Mouse (Mus musculus) hindbrain, embryonic 12.5 days (tissue): ENCODE measurements around the gene Igfbp2. TPM values are rescaled to one million over a fixed set of nuclear protein-coding genes. Genes with fewer than 3 reads are reported as not detected.

Source experiments
- ATAC-seq: fragments of 200-750 bp; cut with Nextera tagmentation; 2 replicates; pipeline ENCODE4 v1.8.0; 2017; ENCODE audit warnings: moderate TSS enrichment; ENCODE audit not compliant: low FRiP score
- H3K27ac ChIP-seq: fragments of 300-500 bp; sonication (generic); 2 replicates; pipeline ENCODE4 v1.5.1; 2016; ENCODE audit warnings: mild to moderate bottlenecking
- H3K27me3 ChIP-seq: fragments of 300-500 bp; sonication (generic); 2 replicates; pipeline ENCODE4 v1.6.1; 2016; ENCODE audit warnings: mild to moderate bottlenecking
- H3K36me3 ChIP-seq: fragments of 300-500 bp; sonication (generic); 2 replicates; pipeline ENCODE4 v1.6.1; 2016; ENCODE audit warnings: mild to moderate bottlenecking
- H3K4me1 ChIP-seq: fragments of 300-500 bp; sonication (generic); 2 replicates; pipeline ENCODE4 v1.6.1; 2016
- H3K4me2 ChIP-seq: fragments of 300-500 bp; sonication (generic); replicated peaks from 2 replicates; pipeline ENCODE4 v1.6.1; 2016; ENCODE audit warnings: mild to moderate bottlenecking
- H3K4me3 ChIP-seq: fragments of 300-500 bp; sonication (generic); 2 replicates; pipeline ENCODE4 v1.5.1; 2016; ENCODE audit warnings: mild to moderate bottlenecking
- H3K9ac ChIP-seq: fragments of 300-500 bp; sonication (generic); 2 replicates; pipeline ENCODE4 v1.6.1; 2016; ENCODE audit warnings: mild to moderate bottlenecking, moderate library complexity
- H3K9me3 ChIP-seq: fragments of 300-500 bp; sonication (generic); replicated peaks from 2 replicates; pipeline ENCODE4 v1.6.1; 2016; ENCODE audit warnings: mild to moderate bottlenecking
- WGBS: fragments of 180-500 bp; shearing (Covaris S2); methylation state at CpG from one replicate; pipeline ENCODE4 v1.1.7; 2016; 5-methylcytosine and 5-hydroxymethylcytosine counted together
- polyA plus RNA-seq: library from polyadenylated mRNA; unstranded; fragments of >200 nt; fragmentation: Nextera tagmentation; extraction: Ambion mirVana; gene quantifications from 2 replicates; pipeline ENCODE4 v1.2.1, GENCODE M21; 2016

The Igfbp2 gene
- polyA plus RNA-seq, 1 experiment from 2014 or later, result 548 TPM

GRCm38 (mm10) chr1:72869681-72870614 lies 45.6 kb downstream of the Igfbp2 start:
- Histone ChIP-seq H3K36me3 (no peaks in the 10 kb centered on the region), H3K4me1 (peaks cover 74% of the 10 kb centered on the region), H3K9ac (peak overlapping the region; percentile 14; the same call in 1 of the 2 replicates), H3K27me3 (peaks cover 11% of the 10 kb centered on the region), H3K27ac (peak overlapping the region; percentile 74), H3K4me2 (peak overlapping the region; percentile 96), H3K9me3 (no peaks in the 10 kb centered on the region), H3K4me3 (peak overlapping the region; percentile 60)
- ATAC-seq, result no peak
- 6% methylated on average over 22 of the region's 22 CpGs for WGBS

- H3K4me1 ChIP-seq, result peaks cover 74% of the 10 kb centered on the region
- peaks cover 14% of the 10 kb centered on the region for H3K27me3 ChIP-seq
- H3K27ac ChIP-seq, result peak overlapping the region; percentile 74
- H3K4me2 ChIP-seq, result peak overlapping the region; percentile 96
- peak overlapping the region; percentile 60 for H3K4me3 ChIP-seq
- ATAC-seq, result peak; percentile 34; the same call in 1 of the 2 replicates
- no peaks in the 10 kb centered on the region for H3K36me3 ChIP-seq
- no peaks in the 10 kb centered on the region for H3K9me3 ChIP-seq
- peak overlapping the region; percentile 50; the same call in 1 of the 2 replicates for H3K9ac ChIP-seq
- under 1% methylated on average over 20 of the region's 20 CpGs for WGBS
Observed at GRCm38 (mm10) chr1:72870615-72871336, 46.5 kb downstream of the Igfbp2 start.

DNA sequence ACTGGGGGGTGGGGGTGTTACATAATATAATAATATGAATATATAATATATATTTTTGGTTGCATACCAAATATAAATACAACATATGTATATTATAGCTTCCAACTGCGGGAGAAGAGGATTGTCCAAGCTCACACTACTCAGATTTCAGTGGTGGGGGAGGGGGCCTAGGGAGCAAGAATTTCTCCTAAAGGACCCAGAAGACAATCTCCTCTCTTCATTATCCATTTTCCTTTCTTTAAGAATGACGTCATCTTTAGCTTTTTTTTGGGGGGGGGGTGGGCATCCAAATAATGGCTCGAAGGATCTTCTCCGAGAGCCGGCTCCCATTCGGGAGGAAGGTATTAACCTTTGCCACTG lies 47.0 kb downstream of the Igfbp2 start:
- H3K36me3 ChIP-seq, result no peaks in the 10 kb centered on the region
- peak; percentile 3; the same call in 1 of the 2 replicates for ATAC-seq
- peaks cover 16% of the 10 kb centered on the region for H3K27me3 ChIP-seq
- peak overlapping the region; percentile 56 for H3K9ac ChIP-seq
- WGBS, result 0% methylated on average over 6 of the region's 6 CpGs
- no peaks in the 10 kb centered on the region for H3K9me3 ChIP-seq
- peak overlapping the region; percentile 68; the same call in 1 of the 2 replicates for H3K27ac ChIP-seq
- peak overlapping the region; percentile 96 for H3K4me2 ChIP-seq
- peaks cover 70% of the 10 kb centered on the region for H3K4me1 ChIP-seq
- H3K4me3 ChIP-seq, result peak overlapping the region; percentile 60

DNA sequence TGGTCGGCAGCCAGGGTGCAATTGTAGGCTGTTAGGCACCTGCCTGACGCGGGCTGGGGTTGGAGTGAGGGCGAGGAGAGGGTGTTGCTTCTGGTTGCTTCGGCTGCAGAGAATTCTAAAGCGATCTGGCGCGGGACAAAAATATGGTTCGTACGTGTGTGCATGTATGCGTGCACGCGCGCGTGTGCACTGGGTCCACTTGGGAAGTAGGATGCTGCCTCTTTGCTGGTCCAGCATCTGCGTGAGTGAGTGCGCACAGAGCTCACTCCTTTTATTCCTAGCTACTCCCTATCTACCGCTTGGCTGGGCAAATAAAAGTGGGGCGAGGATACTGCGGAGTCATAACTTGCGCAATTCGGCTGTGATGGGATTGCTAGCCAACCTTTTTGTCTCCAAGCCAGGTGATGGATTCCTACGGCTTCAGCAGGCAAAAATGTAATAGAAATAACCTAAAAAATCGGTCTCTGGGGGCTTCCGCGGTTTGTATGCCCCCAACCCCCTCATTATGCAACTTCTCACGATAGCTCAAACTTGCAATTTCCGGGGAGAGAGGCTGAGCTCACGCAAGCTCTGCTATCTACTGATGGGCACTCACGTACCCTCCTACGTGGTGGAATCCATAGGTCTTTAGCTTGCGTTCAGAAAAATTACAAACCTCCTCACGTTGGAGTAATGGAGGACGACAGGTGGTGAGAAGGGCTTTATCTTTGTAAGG lies 47.6 kb downstream of the Igfbp2 start:
- ATAC-seq, result 0 out of 2 replicates have a peak, but pooled peaks have one; percentile 4
- H3K4me1 ChIP-seq, result peaks cover 66% of the 10 kb centered on the region
- H3K27ac ChIP-seq, result peak overlapping the region; percentile 68; the same call in 1 of the 2 replicates
- no peaks in the 10 kb centered on the region for H3K36me3 ChIP-seq
- H3K4me3 ChIP-seq, result peak overlapping the region; percentile 60
- H3K9me3 ChIP-seq, result no peaks in the 10 kb centered on the region
- peaks cover 21% of the 10 kb centered on the region for H3K27me3 ChIP-seq
- peak overlapping the region; percentile 56 for H3K9ac ChIP-seq
- peak overlapping the region; percentile 96 for H3K4me2 ChIP-seq
- WGBS, result 1% methylated on average over 34 of the region's 34 CpGs

- peaks cover 62% of the 10 kb centered on the region for H3K4me1 ChIP-seq
- peak overlapping the region; percentile 96 for H3K4me2 ChIP-seq
- WGBS, result under 1% methylated on average over 8 of the region's 8 CpGs
- no peak overlapping the region for H3K9ac ChIP-seq
- peak overlapping the region; percentile 60 for H3K4me3 ChIP-seq
- H3K9me3 ChIP-seq, result no peaks in the 10 kb centered on the region
- peaks cover 27% of the 10 kb centered on the region for H3K27me3 ChIP-seq
- peak; percentile 47 for ATAC-seq
- H3K27ac ChIP-seq, result no peak overlapping the region
- H3K36me3 ChIP-seq, result no peaks in the 10 kb centered on the region
Observed at GRCm38 (mm10) chr1:72872521-72872920, 48.2 kb downstream of the Igfbp2 start.

GRCm38 (mm10) chr1:72873078-72873477 lies 48.8 kb downstream of the Igfbp2 start:
- Histone ChIP-seq H3K4me2 (peak overlapping the region; percentile 96), H3K4me1 (peaks cover 60% of the 10 kb centered on the region), H3K9me3 (no peaks in the 10 kb centered on the region), H3K27ac (no peak overlapping the region), H3K4me3 (peak overlapping the region; percentile 60), H3K9ac (peak overlapping the region; percentile 76), H3K27me3 (peaks cover 31% of the 10 kb centered on the region), H3K36me3 (no peaks in the 10 kb centered on the region)
- ATAC-seq, result 0 out of 2 replicates have a peak, but pooled peaks have one; percentile 5
- 2% methylated on average over 16 of the region's 16 CpGs for WGBS

DNA sequence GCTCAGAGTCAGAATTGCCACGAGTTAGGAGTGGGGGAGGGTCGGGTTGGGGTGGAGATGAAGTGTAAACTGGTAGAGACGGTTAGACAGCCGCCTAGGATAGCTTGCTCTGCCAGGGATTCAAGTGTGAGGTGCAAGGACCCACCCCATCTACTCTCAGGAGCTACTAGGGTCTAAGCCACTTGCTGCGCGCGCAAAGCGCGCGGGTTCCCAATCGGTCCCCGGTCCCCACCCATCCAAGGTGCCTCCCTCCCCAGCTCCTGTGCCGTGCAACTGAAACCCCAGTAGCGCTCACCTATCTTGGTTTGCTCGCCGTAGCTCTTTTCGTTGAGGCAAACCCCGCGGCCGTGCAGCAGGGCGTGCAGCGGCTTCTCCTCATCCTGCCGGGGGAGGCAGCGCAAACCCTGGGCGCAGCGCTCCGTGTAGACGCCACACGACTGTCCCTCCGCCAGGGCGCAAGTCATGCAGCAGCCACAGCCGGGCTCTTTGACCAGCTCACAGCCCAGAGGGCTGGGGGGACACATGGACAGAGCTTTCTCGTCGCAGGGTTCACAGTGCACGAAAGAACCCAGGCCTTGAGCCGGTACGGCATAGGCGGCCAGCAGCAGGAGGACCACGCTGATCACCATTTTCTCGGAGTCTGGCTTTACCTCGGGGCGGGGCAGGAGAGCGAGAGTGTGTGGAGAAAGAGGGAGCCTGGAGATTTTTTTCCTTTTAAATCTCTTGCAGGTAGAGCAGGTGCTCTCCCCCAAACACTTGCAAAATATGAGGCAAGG lies 49.4 kb downstream of the Igfbp2 start:
- 0 out of 2 replicates have a peak, but pooled peaks have one; percentile 3 for ATAC-seq
- peaks cover 31% of the 10 kb centered on the region for H3K27me3 ChIP-seq
- peak overlapping the region; percentile 96 for H3K4me2 ChIP-seq
- peak overlapping the region; percentile 76 for H3K9ac ChIP-seq
- peak overlapping the region; percentile 60 for H3K4me3 ChIP-seq
- peaks cover 62% of the 10 kb centered on the region for H3K4me1 ChIP-seq
- 0% methylated on average over 43 of the region's 43 CpGs for WGBS
- no peaks in the 10 kb centered on the region for H3K9me3 ChIP-seq
- no peaks in the 10 kb centered on the region for H3K36me3 ChIP-seq
- peak overlapping the region; percentile 79 for H3K27ac ChIP-seq

DNA sequence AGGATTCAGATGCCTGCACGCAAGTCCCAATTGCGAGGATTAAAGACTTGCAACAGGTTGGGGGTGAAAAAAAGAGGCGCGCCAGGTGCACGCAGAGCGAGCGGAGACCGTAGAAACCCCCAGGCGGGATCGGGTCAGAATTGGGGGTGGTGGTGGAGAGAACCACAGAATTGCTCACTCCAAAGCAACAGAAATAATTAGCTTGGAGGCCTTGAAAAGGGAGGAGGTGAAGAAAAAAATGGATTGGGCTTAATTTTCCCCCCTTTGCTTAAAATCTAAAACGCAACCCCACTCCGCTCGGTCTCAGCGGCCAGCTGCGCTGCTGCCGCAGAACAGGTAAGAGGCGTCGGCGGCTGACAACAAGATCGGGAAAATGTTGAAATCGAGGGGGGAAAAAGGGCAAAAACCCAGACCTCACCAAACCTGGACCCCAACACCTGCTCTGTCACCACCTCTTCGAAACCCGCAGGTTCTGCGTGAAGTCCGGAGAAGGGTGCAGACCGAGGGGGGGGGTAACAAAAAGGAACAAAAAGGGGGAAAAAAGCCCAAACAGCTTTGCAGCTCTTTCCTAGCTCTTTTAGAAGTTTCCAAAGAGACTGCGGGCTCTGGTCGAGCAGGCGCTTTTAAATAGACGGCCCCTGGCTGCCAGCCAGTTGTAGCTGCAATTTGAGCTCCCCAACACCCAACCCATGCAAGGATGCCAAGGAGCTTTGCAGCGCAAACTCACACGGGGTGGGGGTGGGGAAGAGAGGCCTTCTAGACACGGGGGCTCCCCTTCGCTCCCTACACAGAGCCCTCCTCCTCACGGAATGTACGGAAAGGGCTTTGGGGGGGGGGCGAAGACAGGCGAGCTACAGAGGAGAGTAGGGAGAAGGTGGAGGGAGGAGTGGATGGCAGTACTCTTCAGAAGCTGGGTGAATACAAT lies 50.2 kb downstream of the Igfbp2 start, which contains the start of gene Igfbp5:
TSS of gene Igfbp5 (minus strand) at position 598 of the 925 bp plus-strand sequence.
- Histone ChIP-seq H3K4me3 (peak within 1 kb of the TSS; percentile 60), H3K4me1 (peaks cover 58% of the 10 kb centered on the region), H3K9me3 (no peaks in the 10 kb centered on the region), H3K27ac (peak within 1 kb of the TSS; percentile 79), H3K4me2 (peak within 1 kb of the TSS; percentile 96), H3K36me3 (no peaks in the 10 kb centered on the region), H3K27me3 (peaks cover 31% of the 10 kb centered on the region), H3K9ac (peak within 1 kb of the TSS; percentile 76)
- ATAC-seq, result peak; percentile 49
- WGBS, result under 1% methylated on average over 38 of the region's 38 CpGs

DNA sequence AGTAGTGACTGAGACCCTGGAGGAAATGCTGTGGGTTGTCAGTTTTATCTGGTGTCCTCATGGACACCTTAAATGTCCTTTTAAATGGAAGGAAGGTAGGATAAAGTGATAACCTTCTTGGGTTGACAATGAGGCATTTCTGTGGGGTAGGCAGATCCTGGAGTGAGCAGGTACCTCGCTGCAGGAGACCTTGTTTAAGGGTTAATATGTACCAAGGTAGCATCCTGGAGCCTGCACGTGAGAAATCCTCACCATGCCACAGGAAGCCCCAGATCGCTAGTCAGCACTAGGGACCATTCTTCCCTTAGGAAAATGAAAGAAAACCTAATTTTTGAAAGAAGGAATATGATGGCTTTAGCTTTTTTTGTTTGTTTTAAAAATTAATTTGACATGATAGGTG lies 51.4 kb downstream of the Igfbp2 start:
- ATAC-seq, result no peak
- Histone ChIP-seq H3K36me3 (no peaks in the 10 kb centered on the region), H3K27me3 (peaks cover 31% of the 10 kb centered on the region), H3K4me1 (peaks cover 49% of the 10 kb centered on the region), H3K9me3 (no peaks in the 10 kb centered on the region), H3K9ac (no peak overlapping the region), H3K4me2 (peak overlapping the region; percentile 96), H3K27ac (no peak overlapping the region), H3K4me3 (no peak overlapping the region)
- 2% methylated on average over 3 of the region's 3 CpGs for WGBS

GRCm38 (mm10) chr1:72876111-72876510 lies 51.8 kb downstream of the Igfbp2 start:
- no peak for ATAC-seq
- no peak overlapping the region; the same call in 1 of the 2 replicates for H3K4me2 ChIP-seq
- H3K36me3 ChIP-seq, result no peaks in the 10 kb centered on the region
- peaks cover 31% of the 10 kb centered on the region for H3K27me3 ChIP-seq
- H3K4me1 ChIP-seq, result peaks cover 45% of the 10 kb centered on the region
- no peak overlapping the region for H3K4me3 ChIP-seq
- H3K9me3 ChIP-seq, result no peaks in the 10 kb centered on the region
- 40% methylated on average over 3 of the region's 3 CpGs for WGBS
- H3K27ac ChIP-seq, result no peak overlapping the region
- H3K9ac ChIP-seq, result no peak overlapping the region
